Mouse (Mus musculus) common myeloid progenitor, adult 5-6 weeks (primary cell): ENCODE measurements around the gene Smg6. TPM values are rescaled to one million over a fixed set of nuclear protein-coding genes. Genes with fewer than 3 reads are reported as not detected.

ENCODE experiments used
- ATAC-seq: replicated peaks from 2 replicates; pipeline ENCODE4 v1.8.0; 2016; ENCODE audit warnings: low read depth, mild to moderate bottlenecking, moderate TSS enrichment, inconsistent platforms; ENCODE audit not compliant: poor library complexity, severe bottlenecking
- total RNA-seq: library from RNA; stranded (forward); fragments of 200-1000, 187-1606 nt; gene quantifications from 2 replicates; pipeline ENCODE4 v1.2.3, GENCODE M21; 2017

Smg6 gene
- total RNA-seq: 46.7 and 63.4 TPM in 2 replicates

DNA sequence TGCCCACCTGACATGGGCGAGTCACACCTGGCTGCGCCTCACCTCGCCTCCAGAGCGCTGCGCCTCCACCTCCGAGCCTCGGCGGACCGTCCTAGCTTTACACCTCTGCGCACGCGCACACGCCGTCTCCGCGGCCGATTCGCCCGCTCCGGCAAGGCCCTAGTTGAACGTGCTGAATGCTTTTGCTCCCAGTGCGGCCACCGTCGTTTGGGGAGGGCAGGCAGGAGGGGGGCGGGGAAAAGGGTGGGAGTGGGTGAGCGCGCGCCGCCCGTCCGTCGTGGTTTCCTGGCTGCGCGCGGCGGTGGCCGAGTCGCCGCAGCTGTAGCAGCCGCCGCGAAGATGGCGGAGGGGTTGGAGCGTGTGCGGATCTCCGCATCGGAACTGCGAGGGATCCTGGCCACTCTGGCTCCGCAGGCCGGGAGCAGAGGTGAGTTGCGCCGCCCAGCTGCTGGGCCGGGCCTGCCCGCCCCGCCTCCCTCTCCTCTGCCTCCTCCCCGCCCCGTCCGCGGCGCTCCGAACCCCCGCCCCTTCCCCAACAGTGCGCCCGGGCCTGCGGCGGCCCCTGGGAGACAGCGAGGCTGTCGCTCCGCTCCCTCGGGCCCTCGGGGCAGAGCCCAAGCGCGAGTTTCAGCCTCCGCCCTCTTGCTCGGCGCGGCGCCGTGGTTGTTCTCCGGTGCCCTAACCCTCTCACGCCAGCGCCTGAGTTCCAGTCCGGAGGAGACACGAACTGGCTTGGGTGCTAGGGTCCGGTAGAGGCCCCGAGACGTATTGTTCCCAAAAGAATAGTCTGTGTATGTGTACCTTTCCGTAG lies at the start of gene Smg6, which contains the start of gene Srr:
Smg6 (plus strand) TSS at position 247 of the 811 bp plus-strand sequence.
Srr (minus strand) TSS at position 372 of the 811 bp plus-strand sequence.
- ATAC-seq: peak; percentile 88

DNA sequence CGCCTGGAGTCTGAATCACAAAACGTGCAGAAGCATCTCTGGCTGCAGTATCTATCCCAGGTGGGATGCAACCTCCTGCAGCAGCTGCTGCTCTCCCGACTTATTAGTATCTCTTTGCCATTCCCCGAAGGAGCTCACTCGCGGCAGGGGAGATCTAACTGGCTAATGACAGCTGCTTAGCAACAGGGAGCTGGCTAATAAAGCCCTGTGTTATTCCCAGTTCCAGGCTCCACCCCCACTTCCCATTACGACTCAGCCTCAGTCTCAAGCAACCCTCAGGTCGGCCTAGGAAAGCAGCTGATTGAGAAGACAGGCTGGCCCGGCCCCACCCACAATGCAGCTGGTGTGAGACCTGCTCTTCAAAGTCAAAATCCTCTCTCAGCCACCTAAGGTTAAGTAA lies 48.8 kb upstream of the Smg6 start:
- no peak for ATAC-seq

DNA sequence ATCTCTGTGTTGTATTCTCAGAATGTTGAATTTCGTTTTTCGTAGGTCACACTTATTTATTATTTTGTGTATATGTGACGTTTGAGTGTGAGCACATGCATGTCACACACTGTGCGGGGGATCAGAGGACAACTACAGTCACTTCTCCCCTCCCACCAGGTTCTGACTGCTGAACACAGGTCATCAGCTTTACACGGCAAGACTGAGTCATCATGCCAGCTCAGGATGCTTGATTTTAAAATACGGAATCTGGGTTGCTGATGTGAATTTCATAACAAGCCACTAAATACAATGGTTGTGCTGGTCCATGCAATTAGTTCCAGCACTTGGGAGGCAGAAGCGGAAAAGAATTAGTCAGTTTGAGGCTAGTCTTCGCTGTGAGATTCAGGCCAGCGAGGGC lies 44.6 kb upstream of the Smg6 start:
- ATAC-seq: no peak

DNA sequence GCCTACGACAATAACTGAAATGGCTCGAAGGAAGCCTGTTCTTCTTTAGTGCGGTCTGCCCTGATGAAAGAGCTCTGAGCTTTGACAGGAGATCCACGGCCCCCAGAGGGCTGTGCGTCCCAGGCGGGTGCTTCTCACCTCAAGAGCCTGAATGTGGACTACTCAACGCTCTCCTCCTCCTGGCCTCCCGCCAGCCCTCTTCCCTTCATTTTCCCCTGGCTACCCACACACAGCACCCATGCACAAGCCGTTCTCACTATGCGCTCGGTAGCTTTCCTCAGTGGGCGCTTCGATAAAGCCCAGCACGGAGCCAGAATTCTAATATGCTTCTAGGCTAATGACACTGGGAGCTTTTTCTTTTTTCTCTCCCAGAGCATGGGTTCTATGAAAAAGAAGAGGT lies 43.6 kb upstream of the Smg6 start:
- ATAC-seq: no peak

DNA sequence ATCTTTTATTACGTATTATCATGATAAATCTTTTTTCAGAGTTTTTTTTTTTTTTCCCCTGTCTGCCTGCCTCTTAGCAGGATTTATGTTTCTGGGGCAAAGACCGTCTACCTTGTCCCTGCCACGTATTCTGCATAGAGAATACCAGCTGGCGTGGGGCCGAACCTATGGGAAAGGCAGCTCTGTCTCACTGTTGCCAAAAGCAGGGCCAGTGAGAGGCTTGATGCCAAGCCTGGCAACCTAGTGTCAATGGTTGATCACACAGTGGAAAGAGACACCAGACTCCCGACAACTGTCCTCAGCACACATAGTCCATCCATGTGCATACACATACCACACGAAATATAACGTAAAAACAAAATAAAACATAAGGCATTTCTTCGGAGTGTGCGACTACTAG lies 42.5 kb upstream of the Smg6 start:
- ATAC-seq: no peak

DNA sequence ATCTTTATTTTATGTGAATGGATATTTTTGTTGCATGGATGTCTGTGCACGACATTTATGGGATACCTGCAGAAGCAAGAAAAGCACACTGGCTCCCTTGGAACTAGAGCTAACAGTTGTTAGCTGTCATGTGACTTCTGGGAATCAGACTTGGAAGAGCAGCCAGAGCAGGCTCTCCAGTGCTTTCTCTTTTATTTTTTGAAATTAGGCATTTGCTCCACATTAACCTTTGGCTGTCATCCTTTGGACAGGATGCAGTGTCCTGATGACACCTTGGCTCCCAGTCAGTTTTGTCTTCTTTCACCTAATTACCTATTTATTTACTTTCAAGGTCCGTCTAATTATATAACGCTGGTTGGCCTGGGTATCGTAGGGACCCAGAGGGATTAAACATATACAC lies 31.0 kb upstream of the Smg6 start:
- no peak for ATAC-seq

DNA sequence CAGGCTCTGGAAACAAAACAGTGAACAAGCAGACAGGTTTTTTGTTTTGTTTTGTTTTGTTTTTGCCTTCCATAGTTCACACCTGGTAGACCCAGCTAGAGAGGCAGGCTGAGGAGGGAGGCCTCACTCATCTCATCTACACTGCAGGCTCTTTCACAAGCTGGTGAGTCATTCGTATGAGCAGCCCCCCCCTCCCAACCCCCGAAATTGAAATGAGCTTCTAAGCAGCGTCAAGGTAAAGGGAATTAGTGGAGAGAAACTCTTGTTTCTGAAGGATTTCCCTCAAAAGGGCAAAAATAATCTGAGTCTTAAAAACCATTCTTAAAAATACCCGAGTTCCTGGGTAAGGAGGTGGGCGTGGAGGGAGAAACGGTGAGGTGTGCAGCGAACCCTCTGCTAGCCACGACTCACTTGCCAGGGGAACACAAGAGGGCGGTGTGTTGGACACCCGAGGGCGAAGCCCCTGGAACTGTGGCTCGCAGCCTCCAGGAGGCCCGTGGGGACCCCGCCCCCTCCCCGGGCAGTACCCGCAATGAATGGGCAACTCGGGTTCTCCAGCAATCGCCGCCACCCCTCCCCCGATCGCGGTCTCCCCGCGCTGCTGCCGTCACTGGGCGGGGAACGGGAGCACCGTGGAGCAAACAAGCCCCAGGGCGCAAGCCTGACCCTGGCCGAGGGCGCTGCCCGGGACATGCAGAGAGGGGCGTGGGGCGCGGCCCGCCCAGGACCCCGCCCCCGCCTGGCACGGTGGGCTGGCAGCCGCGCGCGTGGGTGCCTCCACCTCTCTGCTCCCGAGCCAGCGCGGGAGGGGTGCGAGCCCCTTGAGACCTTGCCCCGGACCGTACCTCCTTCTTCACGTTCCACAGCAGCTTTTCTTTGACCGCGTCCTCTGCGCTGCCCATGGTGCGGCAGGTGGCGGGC lies 29.4 kb upstream of the Smg6 start:
- peak; percentile 60 for ATAC-seq

DNA sequence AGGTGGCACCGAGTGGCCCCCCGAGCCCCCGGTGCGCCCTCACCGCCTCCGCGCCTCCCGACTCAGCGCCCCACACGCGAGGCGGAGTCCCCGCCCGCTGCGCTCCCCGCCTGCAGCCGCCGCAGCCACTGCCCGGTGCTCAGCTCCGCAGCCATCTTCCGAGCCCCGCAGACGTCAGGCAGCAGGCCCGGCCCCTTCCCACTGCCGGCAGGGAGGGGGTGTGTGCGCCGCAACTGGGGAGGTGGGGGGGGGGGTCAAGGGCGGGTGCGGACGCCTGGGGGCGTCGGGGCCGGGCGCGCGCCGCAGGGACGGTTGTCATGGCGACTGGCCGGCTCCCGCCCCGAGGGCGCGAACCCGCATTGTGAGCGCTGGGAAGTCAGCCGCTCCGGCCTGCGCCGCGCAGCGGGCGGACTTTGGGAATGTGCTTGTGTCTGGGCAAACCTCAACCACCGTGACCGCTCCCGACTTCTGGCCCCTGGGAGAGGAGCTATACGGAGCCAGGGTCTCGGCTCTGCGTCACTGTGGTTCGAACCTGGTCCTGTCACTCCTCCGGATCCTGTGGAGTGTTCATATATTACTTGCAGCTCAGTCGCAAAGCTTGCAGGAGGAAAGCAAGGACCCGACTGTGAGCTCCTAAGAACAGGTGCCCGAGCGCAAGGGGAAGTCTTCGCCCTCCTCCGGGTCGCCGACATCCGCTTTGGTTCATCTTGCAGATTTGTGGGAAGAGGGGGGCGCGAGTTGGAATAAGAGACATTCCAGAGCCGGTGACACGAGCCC lies 28.5 kb upstream of the Smg6 start, which contains the start of gene Sgsm2:
Sgsm2 (minus strand) TSS at position 160 of the 777 bp plus-strand sequence.
- peak; percentile 26 for ATAC-seq

DNA sequence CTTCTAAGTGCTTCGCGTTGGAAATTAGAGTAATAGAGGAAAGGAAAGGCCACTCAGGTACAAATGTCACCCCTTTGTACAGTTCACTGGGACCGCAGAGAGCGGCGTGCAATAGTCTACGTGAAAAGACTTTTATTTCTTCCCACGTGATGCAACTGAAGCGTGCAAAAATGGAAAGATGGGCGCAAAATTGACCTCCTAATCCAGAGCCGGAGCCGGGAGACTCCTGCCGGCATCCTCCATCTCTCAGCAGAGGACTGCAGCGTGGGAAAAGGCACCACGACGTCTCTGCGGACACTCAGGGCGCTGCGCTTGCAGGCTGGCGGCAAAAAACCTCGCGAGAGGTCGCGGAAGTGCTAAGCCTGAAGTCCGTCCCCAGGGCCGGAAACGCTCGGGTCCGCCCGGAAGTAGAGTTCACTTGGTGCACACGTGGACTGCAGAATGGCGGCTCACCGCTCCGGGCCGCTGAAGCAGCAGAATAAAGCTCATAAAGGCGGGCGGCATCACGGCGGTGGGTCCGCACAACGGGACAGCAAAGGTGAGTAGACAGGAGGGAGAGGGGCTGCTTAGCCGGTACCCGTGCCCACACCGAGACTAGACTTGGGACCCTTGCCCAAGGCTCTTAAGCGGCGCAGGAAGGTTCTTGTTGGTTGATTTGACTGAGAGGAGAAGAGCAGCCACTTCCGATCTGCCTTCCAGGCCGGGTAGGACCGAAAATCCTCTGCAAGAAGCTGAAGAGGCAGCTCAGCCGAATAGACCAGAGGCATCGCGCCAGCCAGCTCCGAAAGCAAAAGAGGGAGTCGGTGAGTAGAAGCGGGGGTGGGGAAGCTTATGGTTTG lies 27.7 kb upstream of the Smg6 start, which contains the start of gene Tsr1:
Tsr1 (plus strand) TSS at position 394 of the 839 bp plus-strand sequence.
- peak; percentile 87 for ATAC-seq

DNA sequence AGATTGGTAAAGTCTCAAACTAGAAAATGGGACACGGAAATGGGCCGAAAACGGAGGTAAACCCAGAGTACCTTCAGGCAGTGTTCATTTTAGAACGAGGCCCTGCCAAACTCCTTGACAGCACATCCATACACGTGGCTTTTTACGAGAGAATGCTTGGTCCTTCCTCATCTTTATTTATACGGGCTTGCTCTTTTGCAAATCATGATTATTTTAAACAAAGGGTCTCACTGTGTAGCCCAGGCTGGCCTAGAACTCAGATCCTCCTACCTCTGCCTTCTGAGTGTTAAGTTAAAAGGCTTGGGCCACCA lies 27.2 kb upstream of the Smg6 start:
- ATAC-seq: no peak

DNA sequence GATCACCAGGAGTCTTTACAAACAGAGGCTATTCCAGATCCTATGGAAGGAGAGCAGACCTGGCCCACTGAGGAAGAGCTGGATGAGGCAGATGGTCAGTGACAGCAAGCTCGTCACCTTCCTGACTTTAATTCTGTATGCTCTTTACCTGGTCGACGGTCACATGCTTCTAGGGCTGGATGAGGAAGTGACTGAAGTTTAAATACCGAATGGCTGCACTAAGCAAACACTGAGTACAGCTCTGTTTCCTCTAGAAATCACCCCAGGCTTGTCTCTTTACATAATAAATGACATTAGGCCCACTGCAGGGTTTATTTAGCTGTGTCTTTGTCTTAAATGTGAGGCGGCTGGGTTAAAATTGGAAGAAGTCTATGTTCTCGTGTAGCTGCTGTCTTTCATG lies 24.1 kb upstream of the Smg6 start:
- no peak for ATAC-seq

DNA sequence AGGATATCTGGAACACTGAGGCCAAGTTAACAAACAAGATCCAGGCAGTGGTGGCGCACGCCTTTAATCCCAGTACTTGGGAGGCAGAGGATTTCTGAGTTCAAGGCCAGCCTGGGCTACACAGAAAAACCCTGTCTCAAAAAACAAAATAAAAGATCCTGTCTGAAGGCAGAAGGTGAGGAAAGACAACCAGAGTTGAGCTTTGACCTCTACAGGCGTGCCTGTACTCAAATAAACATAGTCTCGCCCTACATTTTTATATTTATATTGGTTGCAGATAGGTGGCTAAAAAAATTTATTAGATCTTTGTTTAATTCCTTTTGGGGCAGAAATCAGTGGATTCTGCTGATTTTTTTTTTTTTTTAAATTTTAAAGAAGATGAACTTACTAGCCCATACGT lies 23.2 kb upstream of the Smg6 start:
- ATAC-seq: no peak

DNA sequence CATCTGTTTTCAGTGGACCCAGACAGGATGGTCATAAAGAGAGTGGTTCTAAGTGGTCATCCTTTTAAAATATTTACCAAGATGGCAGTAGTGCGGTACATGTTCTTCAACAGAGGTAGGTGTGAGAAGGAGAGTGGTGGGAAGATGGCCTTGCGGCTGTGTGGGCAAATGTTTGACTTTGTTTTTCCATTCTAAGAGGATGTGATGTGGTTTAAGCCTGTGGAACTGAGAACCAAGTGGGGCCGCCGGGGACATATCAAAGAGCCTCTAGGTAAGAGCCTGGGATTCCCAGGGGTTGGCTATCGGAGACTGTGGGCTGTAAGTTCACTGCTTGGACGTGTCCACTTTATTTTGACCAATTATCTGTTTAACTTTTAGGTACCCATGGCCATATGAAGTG lies 17.8 kb upstream of the Smg6 start:
- ATAC-seq: no peak

DNA sequence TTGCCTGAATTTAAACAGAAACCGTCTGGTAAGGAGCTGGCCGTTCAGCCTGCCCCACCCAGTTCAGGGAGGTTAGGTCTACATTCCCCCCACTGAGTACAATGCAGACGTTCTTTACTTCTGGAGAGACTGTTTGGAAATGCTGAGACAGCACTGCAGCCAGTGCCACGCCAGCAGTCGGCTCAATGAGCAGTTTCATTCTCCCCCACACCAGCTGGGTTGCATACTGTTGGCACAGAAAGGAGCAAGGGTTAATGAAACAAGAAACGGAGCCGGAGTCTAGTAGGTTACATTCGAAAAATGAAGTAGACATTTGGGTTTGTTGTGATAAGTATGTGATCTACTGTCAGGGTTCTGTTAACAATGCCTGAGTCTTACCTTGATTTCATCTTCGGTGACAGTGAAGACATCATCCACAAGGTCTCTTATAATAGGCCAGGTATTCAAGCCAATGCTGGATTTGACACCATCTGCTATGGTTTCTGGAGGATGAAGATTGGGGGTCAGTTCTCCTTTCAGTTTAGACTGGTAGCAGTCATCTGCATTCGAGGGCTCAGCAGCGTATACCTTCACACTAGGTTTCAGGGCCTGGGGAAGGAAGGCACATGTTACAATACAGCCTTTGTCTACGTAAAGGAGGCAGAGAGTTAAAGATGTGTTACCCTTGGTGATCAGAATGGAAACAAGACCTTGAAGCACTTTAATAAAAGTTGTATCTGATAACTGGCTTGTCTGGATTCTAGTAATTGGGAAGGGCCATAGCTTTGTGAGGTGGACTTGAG lies 16.8 kb upstream of the Smg6 start:
- no peak for ATAC-seq

DNA sequence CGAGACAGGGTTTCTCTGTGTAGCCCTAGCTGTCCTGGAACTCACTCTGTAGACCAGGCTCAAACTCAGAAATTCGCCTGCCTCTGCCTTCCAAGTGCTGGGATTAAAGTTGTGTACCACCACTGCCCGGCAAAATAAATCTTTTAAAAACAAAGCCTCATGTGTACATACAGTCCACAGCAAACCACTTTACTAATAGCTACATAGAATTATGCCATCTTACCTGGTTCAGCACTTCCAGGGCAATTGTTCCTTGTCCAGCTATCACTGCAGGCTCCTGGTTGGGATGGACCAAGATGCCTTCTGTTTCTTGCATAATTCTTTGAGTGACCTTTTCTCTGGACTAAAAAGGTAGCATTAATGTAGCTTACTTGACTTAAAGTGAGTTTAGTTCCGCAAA lies 15.6 kb upstream of the Smg6 start:
- ATAC-seq: no peak

DNA sequence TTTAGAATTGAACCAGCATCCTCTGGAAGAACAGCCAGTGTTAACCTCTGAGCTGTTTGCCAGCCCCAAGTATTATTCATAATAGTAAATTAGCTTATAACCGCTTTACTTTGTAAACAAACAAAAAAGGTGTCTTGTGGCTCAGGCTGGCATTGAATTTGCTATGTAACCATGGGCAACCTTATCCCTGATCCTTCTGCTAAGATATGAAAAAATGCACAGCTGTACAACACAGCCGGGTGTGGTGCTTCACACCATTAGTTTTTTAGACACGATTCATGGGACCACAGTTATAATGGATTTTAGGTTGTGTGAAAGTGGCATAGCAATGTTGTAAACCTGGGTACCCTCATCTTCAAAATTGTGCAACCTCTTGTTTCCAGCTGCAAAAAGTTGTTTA lies 13.1 kb upstream of the Smg6 start:
- no peak for ATAC-seq

DNA sequence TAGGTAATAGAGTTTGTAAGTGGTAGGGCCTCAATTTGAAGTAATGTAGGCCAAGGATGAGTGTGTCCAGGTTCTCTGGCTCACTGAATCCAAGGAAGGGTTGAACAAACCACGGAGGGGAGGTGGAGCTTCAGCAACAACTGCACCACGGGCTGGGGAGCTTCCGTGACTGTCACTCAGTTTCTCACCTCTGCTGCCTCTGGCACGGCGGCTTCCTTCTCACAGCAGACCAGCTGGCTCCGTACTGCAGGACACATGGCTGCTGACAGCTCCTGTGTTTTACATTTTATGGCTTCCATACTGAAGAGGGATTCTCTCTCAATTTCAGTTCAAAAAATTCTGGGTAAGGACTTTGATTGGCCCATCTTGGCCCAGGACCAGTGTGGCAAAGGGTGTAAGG lies 6.4 kb upstream of the Smg6 start:
- no peak for ATAC-seq

DNA sequence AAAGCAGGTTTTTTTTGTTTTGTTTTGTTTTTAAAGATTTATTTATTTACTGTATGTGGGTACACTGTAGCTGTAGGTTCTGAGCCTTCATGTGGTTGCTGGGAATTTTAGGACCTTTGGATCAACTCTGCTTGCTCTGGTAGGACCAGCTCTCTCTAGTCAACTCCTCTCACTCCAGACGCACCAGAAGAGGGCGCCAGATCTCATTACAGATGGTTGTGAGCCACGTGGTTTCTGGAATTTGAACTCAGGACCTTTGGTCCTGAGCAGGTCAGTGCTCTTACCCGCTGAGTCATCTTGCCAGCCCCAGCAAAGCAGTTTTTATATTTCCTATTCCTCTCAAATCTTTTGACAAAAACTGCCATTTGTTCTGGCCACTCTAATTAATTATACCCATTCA lies 1.5 kb upstream of the Smg6 start:
- ATAC-seq: no peak
